Mouse (Mus musculus) adrenal gland, postnatal 25 days (tissue): ENCODE results near the gene Ide. TPM values are rescaled to one million over a fixed set of nuclear protein-coding genes. Genes with fewer than 3 reads are reported as not detected.

ENCODE experiments used
- DNase-seq: peaks from one replicate; pipeline ENCODE4 v3.0.0; 2021; ENCODE audit warnings: mixed read lengths
- long read RNA-seq: library from polyadenylated mRNA; stranded (forward); transcript quantifications from one replicate; pipeline ENCODE4 v2.0.0, GENCODE M21; 2021
- total RNA-seq: library from RNA; stranded (reverse); gene quantifications from 2 replicates; pipeline ENCODE4 v1.2.3, GENCODE M21; 2021

The Ide gene
- 86.1 and 149 TPM in 2 replicates for total RNA-seq
- long read RNA-seq, full-length matches to known transcripts, result 17 of 31 reads
- long read RNA-seq, partial matches to known transcripts, result 4 of 31 reads
- long read RNA-seq, other reads (novel, unspliced or antisense), result 10 of 31 reads

DNA sequence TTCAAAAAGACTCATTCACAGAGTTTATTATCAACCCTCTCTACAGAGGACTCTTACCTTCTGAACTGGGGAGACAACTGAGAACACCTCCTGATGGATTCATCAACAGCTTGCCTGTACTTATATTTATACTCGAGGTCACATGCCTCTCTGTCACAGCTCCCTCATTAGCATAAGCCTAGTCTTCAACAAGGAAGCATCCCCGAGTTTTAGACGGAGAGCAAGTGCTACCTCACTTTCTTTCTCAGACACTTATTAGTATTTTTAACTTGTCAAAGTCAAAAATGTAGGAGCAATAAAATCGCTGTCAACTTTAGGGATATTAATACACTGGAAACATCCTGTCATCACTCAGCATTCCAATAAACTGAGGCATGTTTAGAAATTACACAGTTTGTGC, at the start of gene Ide:
TSS of gene Ide (minus strand) at position 101 of the 400 bp plus-strand sequence.
- DNase-seq, result no peak

- no peak for DNase-seq
Observed at GRCm38 (mm10) chr19:37386126-37386525, 48.5 kb upstream of the Ide start.

- DNase-seq, result no peak
Observed at GRCm38 (mm10) chr19:37378816-37379215, 41.2 kb upstream of the Ide start.

DNA sequence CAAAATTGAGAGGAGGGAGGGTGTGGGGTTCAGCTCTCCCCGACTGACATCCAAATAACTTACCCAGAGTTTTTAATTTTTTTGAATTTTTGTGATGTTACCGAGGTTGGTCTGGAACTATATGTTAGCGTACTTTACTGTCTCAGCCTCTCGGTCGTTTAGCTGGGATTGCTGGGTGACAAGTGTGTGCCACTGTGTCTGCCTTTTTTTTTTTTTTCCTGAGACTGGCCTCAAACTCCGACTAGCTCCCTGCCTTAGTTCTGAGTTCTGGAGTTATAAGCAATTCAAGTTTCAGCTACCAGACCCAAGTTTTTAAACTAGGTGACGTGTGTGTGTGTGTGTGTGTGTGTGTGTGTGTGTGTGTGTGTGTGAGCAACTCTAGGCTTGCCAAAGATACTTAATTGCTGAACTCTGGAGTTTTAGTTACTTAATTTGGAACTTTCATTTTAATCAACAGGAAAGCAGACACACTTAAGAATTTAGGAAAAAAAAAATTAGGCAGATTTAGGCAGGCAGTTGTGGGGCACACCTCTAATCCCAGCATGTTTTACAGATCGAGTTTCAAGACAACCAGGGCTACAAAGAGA, 39.8 kb upstream of the Ide start:
- no peak for DNase-seq

DNA sequence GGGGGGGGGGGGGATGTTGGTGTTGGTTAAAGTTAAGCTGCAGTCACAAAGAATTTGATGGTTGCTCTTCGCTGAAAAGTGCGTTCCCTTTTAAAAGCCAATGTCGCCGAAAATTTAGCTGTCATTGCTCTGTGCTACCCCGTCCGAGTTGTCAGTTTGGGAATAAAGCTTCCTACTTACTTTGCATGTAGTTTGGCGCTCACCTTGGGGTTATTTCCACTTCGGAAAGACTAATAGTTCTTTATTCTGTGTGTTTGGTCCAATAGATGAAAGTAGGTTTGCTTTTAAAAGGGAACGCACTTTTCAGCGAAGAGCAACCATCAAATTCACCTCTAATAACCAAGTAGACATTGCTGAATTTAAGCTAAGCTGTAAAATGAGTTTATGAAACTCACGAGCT, 39.2 kb upstream of the Ide start:
- DNase-seq, result no peak

GRCm38 (mm10) chr19:37375755-37376615, 38.3 kb upstream of the Ide start, which contains the start of gene Kif11:
Kif11 (plus strand) TSS chr19:37376403.
- peak; percentile 94 for DNase-seq

- no peak for DNase-seq
Observed at GRCm38 (mm10) chr19:37374941-37375754, 37.5 kb upstream of the Ide start.

DNA sequence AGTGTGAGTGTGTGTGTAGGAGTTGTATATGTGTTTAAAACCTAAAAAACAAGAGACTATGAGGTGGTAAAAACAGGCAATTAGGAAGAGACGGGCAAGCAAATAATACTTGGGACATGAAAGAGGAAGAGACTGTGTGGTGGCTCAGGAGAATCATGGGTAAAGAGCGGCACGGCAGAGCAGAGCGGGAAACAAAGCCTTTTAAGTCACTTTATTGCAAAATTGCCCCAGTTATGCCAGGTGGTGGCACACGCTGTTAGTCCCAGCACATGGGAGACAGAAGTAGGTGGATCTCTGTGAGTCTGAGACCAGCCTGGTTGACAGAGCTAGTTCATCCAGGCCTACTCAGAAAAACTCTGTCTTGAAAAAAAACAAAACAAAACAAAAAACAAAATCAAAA, 32.7 kb upstream of the Ide start:
- no peak for DNase-seq

DNA sequence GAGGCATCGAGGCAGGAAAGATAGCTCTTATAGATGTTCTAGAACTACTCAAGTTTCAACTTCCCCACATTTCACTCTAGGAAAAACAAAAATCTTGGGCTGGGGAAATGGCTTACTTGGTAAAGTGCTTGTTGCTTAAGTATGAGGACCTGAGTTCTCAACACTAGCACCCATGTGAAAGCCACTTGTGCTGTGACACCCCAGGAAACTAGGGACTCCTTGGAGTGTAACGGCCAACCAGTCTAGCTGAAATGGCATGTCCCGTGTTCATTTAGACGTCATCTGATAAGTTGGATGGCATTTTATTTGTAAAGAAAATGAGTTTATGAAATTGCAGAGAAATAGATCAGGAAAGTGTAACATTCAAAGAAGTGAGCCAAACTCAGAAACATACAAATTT, 32.3 kb upstream of the Ide start:
- DNase-seq, result no peak

DNA sequence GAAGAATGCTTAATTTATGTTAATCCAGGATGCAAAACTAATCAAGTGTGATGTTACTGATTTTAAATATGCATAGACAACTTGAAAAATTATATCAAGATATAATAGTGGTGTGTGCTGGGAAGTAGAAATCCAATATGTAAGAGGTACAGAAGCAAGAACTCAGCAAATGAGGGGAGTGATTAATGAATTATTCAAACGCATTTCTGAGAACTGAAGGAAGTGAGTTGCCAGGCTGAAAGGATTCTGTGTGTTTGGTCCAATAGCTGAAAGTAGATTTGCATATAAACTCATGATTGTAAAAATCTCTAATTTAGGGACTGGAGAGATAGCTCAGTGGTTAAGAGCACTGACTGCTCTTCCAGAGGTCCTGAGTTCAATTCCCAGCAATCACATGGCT, 31.3 kb upstream of the Ide start:
- no peak for DNase-seq

- no peak for DNase-seq
Observed at GRCm38 (mm10) chr19:37363128-37363939, 25.7 kb upstream of the Ide start.

GRCm38 (mm10) chr19:37362545-37362944, 24.9 kb upstream of the Ide start:
- no peak for DNase-seq

DNA sequence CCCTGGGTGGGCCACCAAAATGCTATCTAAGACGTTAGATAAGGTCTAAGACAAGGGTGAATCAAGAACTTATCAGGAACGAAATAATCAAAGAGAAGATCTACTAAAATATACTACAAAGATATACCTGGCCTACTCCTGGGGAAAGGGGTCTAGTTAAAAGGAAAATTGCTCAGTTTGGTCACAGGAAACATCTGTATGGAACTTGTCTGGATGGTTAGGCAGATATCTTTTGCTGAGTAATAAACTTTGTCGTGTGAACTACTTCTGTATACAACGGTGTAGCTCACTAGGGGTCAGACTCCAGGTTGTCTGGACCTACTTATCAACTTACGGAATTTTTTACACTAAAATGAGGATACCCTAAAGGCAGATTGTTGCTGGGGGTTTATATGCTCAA, 22.4 kb upstream of the Ide start:
- no peak for DNase-seq

DNA sequence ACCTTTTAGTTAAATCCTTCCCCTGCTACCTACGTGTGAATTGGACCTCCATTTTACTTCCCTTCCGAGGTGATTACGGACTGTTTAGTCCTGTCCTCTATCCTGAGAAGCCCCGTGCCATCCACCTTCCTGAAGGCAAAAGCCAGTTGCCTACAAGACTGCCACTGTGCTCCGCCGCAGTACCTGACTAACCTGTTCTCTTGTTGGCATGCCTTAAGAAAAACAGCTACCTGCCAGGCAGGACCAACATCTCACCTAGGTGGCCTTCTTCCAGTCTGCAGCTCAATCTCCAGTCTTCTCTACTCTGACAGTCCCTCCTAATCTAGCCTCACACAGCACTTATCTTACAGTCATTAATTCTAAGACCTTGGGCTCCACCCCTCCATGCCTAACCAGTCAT, 15.7 kb upstream of the Ide start:
- DNase-seq, result no peak

DNA sequence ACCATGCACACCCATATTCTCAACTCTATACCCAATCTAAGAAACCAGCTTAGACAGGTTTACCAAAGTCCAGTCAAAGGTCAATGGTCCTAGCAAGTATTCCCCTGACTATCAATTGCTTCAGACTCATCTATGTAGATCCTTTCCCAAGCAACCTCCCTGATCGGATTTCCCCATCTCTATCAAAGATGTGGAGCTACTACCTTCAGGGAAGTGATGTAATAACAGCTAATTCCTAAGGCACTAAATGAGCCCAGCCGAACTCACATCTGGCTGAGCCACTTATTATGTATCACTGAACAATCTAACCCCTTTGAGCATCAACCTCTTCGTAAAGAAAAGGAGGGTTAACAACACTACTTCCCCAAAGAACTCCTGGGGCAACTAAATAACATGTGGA, 15.1 kb upstream of the Ide start:
- DNase-seq, result no peak

GRCm38 (mm10) chr19:37348952-37349351, 11.3 kb upstream of the Ide start:
- no peak for DNase-seq

GRCm38 (mm10) chr19:37348331-37348730, 10.7 kb upstream of the Ide start:
- peak; percentile 26 for DNase-seq

- no peak for DNase-seq
Observed at GRCm38 (mm10) chr19:37346258-37346657, 8.6 kb upstream of the Ide start.

GRCm38 (mm10) chr19:37343899-37344298, 6.2 kb upstream of the Ide start:
- DNase-seq, result no peak

DNA sequence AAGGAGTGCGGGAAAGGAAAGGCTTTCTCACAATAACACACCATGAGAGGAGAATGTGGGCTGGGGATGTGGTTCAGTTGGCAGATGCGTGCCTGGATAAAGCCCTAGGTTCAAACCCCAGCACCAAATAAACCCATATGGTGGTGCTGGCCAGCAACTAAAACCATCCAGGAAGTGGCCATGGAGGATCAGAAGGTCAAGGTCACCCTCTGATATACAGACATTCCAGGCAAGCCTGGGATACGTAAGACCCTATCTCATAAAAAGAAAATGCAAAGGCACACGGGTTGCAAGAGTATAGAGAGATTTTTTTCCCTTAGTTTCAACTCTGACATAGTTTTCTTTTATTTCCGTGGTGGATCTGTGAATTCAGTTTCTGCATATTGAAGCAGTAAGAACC, 3.3 kb upstream of the Ide start:
- DNase-seq, result no peak

DNA sequence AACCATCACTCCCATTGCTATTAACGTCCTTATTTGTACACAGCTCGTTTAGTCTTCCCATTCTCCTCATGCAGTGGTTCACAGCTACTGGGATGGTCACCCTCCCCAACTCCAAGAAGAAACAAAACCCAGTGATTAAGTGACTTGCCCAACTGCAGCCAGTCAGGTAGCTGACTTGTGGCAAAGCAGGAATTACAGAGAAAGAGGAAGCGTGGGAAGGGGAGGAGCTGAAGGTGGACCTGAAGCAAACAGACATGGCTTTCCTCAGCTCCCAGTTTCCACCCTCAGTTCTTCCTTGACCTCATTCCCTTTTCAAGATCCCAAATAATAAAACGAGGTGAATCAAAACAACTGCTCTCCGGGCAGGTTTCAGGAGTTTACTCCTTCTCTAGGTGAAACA, 2.8 kb upstream of the Ide start:
- DNase-seq, result no peak

- no peak for DNase-seq
Observed at GRCm38 (mm10) chr19:37335392-37335791, 2.3 kb downstream of the Ide start.
